Mouse (Mus musculus) heart, postnatal 0 days (tissue): Measurements from ENCODE around the gene Pkd1l3.

Experiments used
- CTCF ChIP-seq: IDR thresholded peaks from 2 replicates; pipeline ENCODE4 v1.5.1; 2016; ENCODE audit warnings: antibody characterized with exemption, control low read depth, low read depth
- EP300 ChIP-seq: IDR thresholded peaks from 2 replicates; pipeline ENCODE4 v1.6.1; 2016; ENCODE audit warnings: antibody characterized with exemption, low read depth

DNA sequence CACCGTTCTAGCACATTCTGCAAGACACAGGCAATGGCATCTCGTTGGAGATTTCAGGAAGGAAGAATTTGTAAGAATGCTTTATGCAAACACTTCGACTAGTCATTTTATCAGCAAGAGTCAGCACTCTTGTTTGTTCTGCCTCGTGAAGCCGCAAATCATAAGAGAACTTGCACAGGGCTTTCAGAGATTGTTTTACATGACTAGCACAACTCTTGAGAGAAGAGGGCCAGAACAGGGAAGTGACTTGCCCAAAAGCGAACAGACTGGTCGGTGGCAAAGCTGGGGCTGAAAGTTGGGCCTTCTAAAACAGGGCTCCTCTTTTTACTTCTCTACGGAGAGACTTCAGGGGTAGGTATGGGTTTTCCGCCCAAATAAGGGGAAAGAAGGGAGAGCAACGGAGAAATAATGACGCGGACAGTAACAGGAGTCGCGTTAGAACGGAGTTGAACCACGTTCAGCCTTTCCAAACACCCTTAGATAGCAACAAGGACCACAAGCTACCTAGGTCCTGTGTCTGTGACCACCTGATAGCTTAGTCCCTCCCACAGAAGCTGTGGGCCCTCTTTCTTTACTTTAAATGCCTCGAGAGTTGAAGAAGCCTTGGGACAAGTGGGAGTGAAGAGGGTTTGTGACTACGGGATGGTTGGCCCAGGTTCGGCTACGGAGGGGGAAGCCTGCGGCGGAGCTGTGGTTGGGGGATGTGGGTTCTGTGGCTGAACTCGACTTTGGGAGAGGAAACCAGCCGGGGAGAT lies 90.4 kb downstream of the Pkd1l3 start:
- TF ChIP-seq CTCF = no peak
- TF ChIP-seq EP300 = no peak
